Mouse (Mus musculus) G1E (cell line): ENCODE measurements around the gene Gm26897.

ENCODE experiments used
- CTCF ChIP-seq: IDR thresholded peaks from 2 replicates; pipeline ENCODE4 v1.5.1; 2012; ENCODE audit warnings: low read depth, low read length, inconsistent platforms, mixed read lengths
- TAL1 ChIP-seq: conservative IDR thresholded peaks from 2 replicates; pipeline ENCODE4 v1.6.1; 2012; ENCODE audit warnings: low read depth, low read length, inconsistent platforms, mixed read lengths

DNA sequence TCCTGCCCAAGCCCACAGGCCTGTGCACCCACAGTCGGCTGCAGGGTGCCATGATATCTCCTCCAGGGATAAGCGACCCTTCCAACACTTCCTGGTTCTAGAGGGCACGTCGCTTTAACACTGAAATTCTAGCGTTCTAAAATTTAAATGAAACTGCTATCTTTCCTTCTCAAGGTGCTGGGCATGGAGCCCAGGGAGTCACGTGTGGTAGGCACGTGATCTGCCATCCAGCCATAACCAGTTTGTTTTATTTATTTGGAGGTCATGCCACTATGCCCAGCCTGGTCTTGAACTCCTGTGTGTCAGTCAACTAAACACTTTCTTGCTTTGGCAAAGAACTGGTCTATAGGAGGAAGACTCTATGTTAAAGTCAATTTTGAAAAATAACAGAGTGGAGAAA is 35.7 kb upstream of the Gm26897 start:
- no peak for TF ChIP-seq TAL1
- no peak for TF ChIP-seq CTCF
